Mouse (Mus musculus): Measurements from ENCODE around the gene Cdc37l1. TPM values are rescaled to one million over a fixed set of nuclear protein-coding genes. Genes with fewer than 3 reads are reported as not detected.

The Cdc37l1 gene
- polyA plus RNA-seq, 1 experiment = 32.0 TPM

- Histone ChIP-seq H3K27ac (ENCODE audit: control insufficient read depth, insufficient read depth, low read depth, low read length, poor library complexity) (no peak overlapping the region), H3K4me3 (replicated peaks; ENCODE audit: control insufficient read depth, low read depth, low read length) (no peak overlapping the region)
- WGBS = 82% methylated on average over 4 of the region's 4 CpGs
Measured at GRCm38 (mm10) chr19:29045369-29045768, 55.2 kb downstream of the Cdc37l1 start.

DNA sequence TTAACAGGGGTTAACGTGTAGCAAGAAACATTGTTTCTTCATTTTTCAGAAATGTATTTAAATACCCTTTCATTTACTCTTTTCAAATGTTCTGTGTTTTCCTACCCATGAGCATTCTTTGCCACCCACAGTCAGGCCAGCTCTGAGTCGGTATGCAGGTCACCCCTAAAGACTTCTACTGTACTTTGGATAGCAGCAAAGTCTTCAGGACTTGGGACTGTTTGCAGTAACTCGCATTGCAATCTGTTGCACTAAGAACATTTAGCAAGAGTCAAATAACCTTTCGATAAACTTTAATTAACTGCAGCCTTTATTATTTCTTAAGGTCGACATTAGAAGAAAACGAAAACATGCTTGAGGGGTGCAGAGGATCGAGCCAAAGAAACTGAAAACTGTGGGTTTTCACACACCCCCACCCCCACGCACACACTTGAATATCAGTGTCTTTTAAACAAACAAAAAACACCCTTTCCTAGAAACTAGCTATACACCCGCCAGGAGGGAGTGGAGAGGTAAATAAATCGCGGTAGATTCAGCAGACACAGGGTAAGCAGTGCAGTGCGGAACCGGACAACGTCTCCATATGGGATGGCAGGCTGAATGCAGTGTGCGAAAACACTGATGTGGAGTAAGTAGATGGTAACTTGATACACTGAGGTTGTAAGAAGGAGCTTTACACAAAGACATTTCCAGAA is 56.0 kb downstream of the Cdc37l1 start:
- 35% methylated on average over 15 of the region's 15 CpGs for WGBS
- Histone ChIP-seq H3K27ac (ENCODE audit: control insufficient read depth, insufficient read depth, low read depth, low read length, poor library complexity) (no peak overlapping the region), H3K4me1 (ENCODE audit: control insufficient read depth, insufficient read depth, low read length) (no peaks in the 10 kb centered on the region; the same call in 1 of the 2 replicates), H3K4me3 (replicated peaks; ENCODE audit: control insufficient read depth, low read depth, low read length) (peak overlapping the region; percentile 48)
- TF ChIP-seq POLR2A (IDR thresholded peaks at IDR 0.05; ENCODE audit: borderline replicate concordance, control insufficient read depth, low read depth, low read length) (no peak), CTCF (IDR thresholded peaks at IDR 0.05; ENCODE audit: control insufficient read depth, insufficient read depth, low read length) (no peak)

More at GRCm38 (mm10) chr19:29045369-29045768, 55.2 kb downstream of the Cdc37l1 start:
- TF ChIP-seq CTCF (IDR thresholded peaks at IDR 0.05; ENCODE audit: control insufficient read depth, insufficient read depth, low read length) (no peak), POLR2A (IDR thresholded peaks at IDR 0.05; ENCODE audit: borderline replicate concordance, control insufficient read depth, low read depth, low read length) (no peak)
- no peaks in the 10 kb centered on the region; the same call in 1 of the 2 replicates for H3K4me1 ChIP-seq (ENCODE audit: control insufficient read depth, insufficient read depth, low read length)

- TF ChIP-seq CTCF (IDR thresholded peaks at IDR 0.05; ENCODE audit: control insufficient read depth, insufficient read depth, low read length) (no peak), POLR2A (IDR thresholded peaks at IDR 0.05; ENCODE audit: borderline replicate concordance, control insufficient read depth, low read depth, low read length) (no peak)
- under 1% methylated on average over 4 of the region's 4 CpGs for WGBS
- H3K27ac ChIP-seq (ENCODE audit: control insufficient read depth, insufficient read depth, low read depth, low read length, poor library complexity) = no peak overlapping the region
- no peaks in the 10 kb centered on the region; the same call in 1 of the 2 replicates for H3K4me1 ChIP-seq (ENCODE audit: control insufficient read depth, insufficient read depth, low read length)
- peak overlapping the region; percentile 87 for H3K4me3 ChIP-seq (replicated peaks; ENCODE audit: control insufficient read depth, low read depth, low read length)
Measured at GRCm38 (mm10) chr19:29046961-29047333, 56.8 kb downstream of the Cdc37l1 start.

- H3K27ac ChIP-seq (ENCODE audit: control insufficient read depth, insufficient read depth, low read depth, low read length, poor library complexity) = peak within 1 kb of the TSS; percentile 79
- under 1% methylated on average over 68 of the region's 68 CpGs for WGBS
- peak within 1 kb of the TSS; percentile 87 for H3K4me3 ChIP-seq (replicated peaks; ENCODE audit: control insufficient read depth, low read depth, low read length)
- no peaks in the 10 kb centered on the region; the same call in 1 of the 2 replicates for H3K4me1 ChIP-seq (ENCODE audit: control insufficient read depth, insufficient read depth, low read length)
- TF ChIP-seq CTCF (IDR thresholded peaks at IDR 0.05; ENCODE audit: control insufficient read depth, insufficient read depth, low read length) (peak; percentile 16; the same call in 1 of the 2 replicates), POLR2A (IDR thresholded peaks at IDR 0.05; ENCODE audit: borderline replicate concordance, control insufficient read depth, low read depth, low read length) (peak; percentile 66; the same call in 1 of the 2 replicates)
Measured at GRCm38 (mm10) chr19:29047334-29048170, 57.4 kb downstream of the Cdc37l1 start, which contains the start of gene Ak3. Gene Ak3 (minus strand): TSS chr19:29047961.

DNA sequence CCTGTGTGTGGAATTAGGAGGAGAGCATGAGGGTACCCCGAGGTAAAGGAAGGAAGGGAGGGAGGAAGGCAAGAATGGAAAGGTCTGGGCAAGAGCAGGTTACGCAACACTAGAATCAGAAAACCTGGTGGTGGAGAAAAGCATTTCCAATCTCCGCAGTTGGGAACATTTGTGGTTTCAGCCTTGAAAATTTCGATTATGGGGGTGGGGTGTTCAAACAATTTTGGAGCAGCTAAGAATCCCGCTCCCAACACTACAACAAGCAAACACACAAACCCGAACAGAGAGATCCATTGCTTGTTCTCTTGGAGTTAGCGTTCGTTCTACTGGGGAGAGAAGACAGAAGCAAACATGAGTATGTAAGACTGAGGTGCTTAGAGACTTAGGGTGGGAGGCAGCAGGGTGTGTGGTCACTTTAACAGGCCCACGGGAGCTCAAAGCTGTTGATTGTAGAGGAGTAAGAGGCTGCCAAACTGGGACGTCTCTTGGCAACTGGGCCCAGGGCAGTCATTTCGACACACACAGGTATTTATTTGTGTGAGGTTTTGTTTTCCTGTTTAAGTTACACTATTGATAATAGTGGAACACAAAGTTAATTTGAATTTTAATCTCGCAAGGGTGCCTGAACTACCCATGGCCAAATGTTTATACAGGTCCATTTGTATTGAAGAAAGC is 59.4 kb downstream of the Cdc37l1 start:
- H3K4me1 ChIP-seq (ENCODE audit: control insufficient read depth, insufficient read depth, low read length) = no peaks in the 10 kb centered on the region; the same call in 1 of the 2 replicates
- no peak for TF ChIP-seq POLR2A (IDR thresholded peaks at IDR 0.05; ENCODE audit: borderline replicate concordance, control insufficient read depth, low read depth, low read length)
- TF ChIP-seq CTCF (IDR thresholded peaks at IDR 0.05; ENCODE audit: control insufficient read depth, insufficient read depth, low read length) = no peak
- H3K27ac ChIP-seq (ENCODE audit: control insufficient read depth, insufficient read depth, low read depth, low read length, poor library complexity) = no peak overlapping the region
- H3K4me3 ChIP-seq (replicated peaks; ENCODE audit: control insufficient read depth, low read depth, low read length) = no peak overlapping the region
- 72% methylated on average over 12 of the region's 12 CpGs for WGBS

DNA sequence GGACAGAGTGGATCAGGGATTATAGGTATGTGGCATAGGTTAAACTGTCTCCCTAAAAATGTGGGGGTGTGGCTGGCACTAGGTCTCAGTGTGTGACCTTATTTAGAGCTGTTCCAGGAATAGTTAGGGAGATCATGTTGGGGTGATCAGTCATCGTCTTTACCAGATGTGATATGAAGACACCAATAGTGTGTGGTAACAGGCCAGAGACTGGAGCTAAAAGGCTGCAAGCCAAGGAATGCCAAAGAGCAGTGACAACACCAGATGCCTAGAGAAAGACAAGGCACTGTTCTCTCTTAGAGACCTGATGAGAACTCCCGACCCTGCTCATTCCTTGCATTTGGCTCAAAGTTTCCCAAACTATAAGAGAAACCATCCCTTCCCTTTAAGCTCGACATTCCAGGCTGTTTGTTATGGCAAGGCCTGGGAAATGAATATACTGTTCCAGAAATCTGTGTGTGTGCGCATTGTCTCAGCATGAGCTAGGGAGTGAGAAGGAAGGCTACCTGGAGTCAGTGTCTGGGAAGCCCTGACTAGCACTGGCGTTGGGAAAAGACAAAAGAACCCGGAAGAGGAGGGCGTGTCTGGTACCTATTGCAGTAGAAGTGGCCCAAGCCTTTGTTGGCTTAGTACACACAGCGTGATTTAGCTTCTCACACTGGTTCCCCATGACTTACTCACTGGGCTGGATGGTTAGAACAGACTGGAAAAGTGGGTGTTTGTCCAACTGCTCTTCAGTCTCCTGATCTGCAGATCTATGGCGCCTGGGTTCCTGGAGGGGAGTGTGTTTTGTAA is 60.2 kb downstream of the Cdc37l1 start:
- no peak overlapping the region for H3K27ac ChIP-seq (ENCODE audit: control insufficient read depth, insufficient read depth, low read depth, low read length, poor library complexity)
- WGBS = 82% methylated on average over 9 of the region's 9 CpGs
- H3K4me3 ChIP-seq (replicated peaks; ENCODE audit: control insufficient read depth, low read depth, low read length) = no peak overlapping the region
- H3K4me1 ChIP-seq (ENCODE audit: control insufficient read depth, insufficient read depth, low read length) = no peaks in the 10 kb centered on the region; the same call in 1 of the 2 replicates
- TF ChIP-seq CTCF (IDR thresholded peaks at IDR 0.05; ENCODE audit: control insufficient read depth, insufficient read depth, low read length) = no peak
- TF ChIP-seq POLR2A (IDR thresholded peaks at IDR 0.05; ENCODE audit: borderline replicate concordance, control insufficient read depth, low read depth, low read length) = no peak

- Histone ChIP-seq H3K27ac (ENCODE audit: control insufficient read depth, insufficient read depth, low read depth, low read length, poor library complexity) (no peak overlapping the region), H3K4me1 (ENCODE audit: control insufficient read depth, insufficient read depth, low read length) (no peaks in the 10 kb centered on the region), H3K4me3 (replicated peaks; ENCODE audit: control insufficient read depth, low read depth, low read length) (no peak overlapping the region)
- no peak for TF ChIP-seq POLR2A (IDR thresholded peaks at IDR 0.05; ENCODE audit: borderline replicate concordance, control insufficient read depth, low read depth, low read length)
- TF ChIP-seq CTCF (IDR thresholded peaks at IDR 0.05; ENCODE audit: control insufficient read depth, insufficient read depth, low read length) = no peak
- 76% methylated on average over 12 of the region's 12 CpGs for WGBS
Measured at GRCm38 (mm10) chr19:29052786-29053185, 62.6 kb downstream of the Cdc37l1 start.

Data from bone marrow, adult 2 months (tissue).